7 mouse cellular contexts compared by ENCODE assay signal in genomic region chr13:20353862-20354603, GRCm38 (mm10).
A peak's percentile ranks its signal among the peaks of the same experiment; 100 is the strongest.
DNase-seq lines count a peak whose midpoint lies in the region; ATAC-seq and TF ChIP-seq lines count a peak whose summit lies in the region.

No protein-coding gene starts in this region.

- ATAC-seq in lung, postnatal 0 days = no peak
- peak; percentile 86 for ATAC-seq in forebrain, embryonic 13.5 days
- ATAC-seq in intestine, embryonic 15.5 days = no peak

- 36% methylated on average over 10 of the region's 10 CpGs for WGBS in lung, postnatal 0 days
- WGBS in lung, adult 2 months = 54% methylated on average over 10 of the region's 10 CpGs
- WGBS in forebrain, embryonic 13.5 days = 9% methylated on average over 10 of the region's 10 CpGs
- WGBS in intestine, embryonic 15.5 days = 41% methylated on average over 10 of the region's 10 CpGs

- no peak overlapping the region for H3K9ac ChIP-seq in lung, postnatal 0 days (replicated peaks; ENCODE audit: low read depth)
- no peak overlapping the region for H3K9ac ChIP-seq in forebrain, embryonic 13.5 days
- H3K9ac ChIP-seq in intestine, embryonic 15.5 days = no peak overlapping the region

- H3K27ac ChIP-seq in lung, postnatal 0 days (ENCODE audit: low read length) = no peak overlapping the region
- peak overlapping the region; percentile 90 for H3K27ac ChIP-seq in forebrain, embryonic 13.5 days
- no peak overlapping the region for H3K27ac ChIP-seq in intestine, embryonic 15.5 days

- no peaks in the 10 kb centered on the region for H3K27me3 ChIP-seq in lung, postnatal 0 days (replicated peaks; ENCODE audit: insufficient read depth, low read length)
- no peaks in the 10 kb centered on the region for H3K27me3 ChIP-seq in forebrain, embryonic 13.5 days
- no peaks in the 10 kb centered on the region for H3K27me3 ChIP-seq in intestine, embryonic 15.5 days (replicated peaks)

- H3K4me1 ChIP-seq in lung, postnatal 0 days (ENCODE audit: insufficient read depth, low read depth, low read length) = no peaks in the 10 kb centered on the region
- H3K4me1 ChIP-seq in lung, adult 2 months (ENCODE audit: control insufficient read depth, insufficient read depth, low read length) = no peaks in the 10 kb centered on the region
- peaks cover 30% of the 10 kb centered on the region for H3K4me1 ChIP-seq in forebrain, embryonic 13.5 days
- no peaks in the 10 kb centered on the region for H3K4me1 ChIP-seq in intestine, embryonic 15.5 days (replicated peaks)

- peak; percentile 7 for DNase-seq in lung, postnatal 0 days (ENCODE audit: low spot score)
- DNase-seq in lung, adult 2 months = no peak
- DNase-seq in layer of hippocampus, postnatal 14 days (ENCODE audit: low spot score in 2 of 2) = peak; percentile 24 to 67
- peak; percentile 26 for DNase-seq in right cerebral cortex, postnatal 4 days
- no peak for DNase-seq in ovary, postnatal 10 days (ENCODE audit: low spot score)

- TF ChIP-seq CTCF in lung, postnatal 0 days (IDR thresholded peaks at IDR 0.05) = peak; percentile 37
- no peak for TF ChIP-seq CTCF in lung, adult 2 months (IDR thresholded peaks at IDR 0.05; ENCODE audit: insufficient read depth, low read length)

- no peak overlapping the region for H3K4me3 ChIP-seq in lung, postnatal 0 days (ENCODE audit: low read depth, low read length)
- no peak overlapping the region for H3K4me3 ChIP-seq in lung, adult 2 months (replicated peaks; ENCODE audit: extremely low read depth, low read depth, low read length)
- H3K4me3 ChIP-seq in forebrain, embryonic 13.5 days = no peak overlapping the region
- H3K4me3 ChIP-seq in intestine, embryonic 15.5 days (replicated peaks) = no peak overlapping the region

- TF ChIP-seq POLR2A in lung, adult 2 months (IDR thresholded peaks at IDR 0.05; ENCODE audit: borderline replicate concordance, extremely low read depth, low read depth, low read length) = no peak

- no peaks in the 10 kb centered on the region for H3K9me3 ChIP-seq in lung, postnatal 0 days (ENCODE audit: low read length)
- no peaks in the 10 kb centered on the region for H3K9me3 ChIP-seq in forebrain, embryonic 13.5 days (replicated peaks)
- no peaks in the 10 kb centered on the region for H3K9me3 ChIP-seq in intestine, embryonic 15.5 days

- H3K36me3 ChIP-seq in lung, postnatal 0 days (ENCODE audit: insufficient read depth, low read length) = no peaks in the 10 kb centered on the region
- no peaks in the 10 kb centered on the region for H3K36me3 ChIP-seq in forebrain, embryonic 13.5 days (ENCODE audit: poor library complexity, severe bottlenecking)
- no peaks in the 10 kb centered on the region for H3K36me3 ChIP-seq in intestine, embryonic 15.5 days

- TF ChIP-seq EP300 in lung, postnatal 0 days (IDR thresholded peaks at IDR 0.05) = no peak

- no peak overlapping the region for H3K4me2 ChIP-seq in lung, postnatal 0 days (replicated peaks; ENCODE audit: low read depth, low read length)
- peak overlapping the region; percentile 39 for H3K4me2 ChIP-seq in forebrain, embryonic 13.5 days
- H3K4me2 ChIP-seq in intestine, embryonic 15.5 days (replicated peaks) = no peak overlapping the region

Comparison
In these comparisons a context has a peak if more than half of its experiments do, and no peak if none do; other contexts are left out.
1. DNase-seq: peak in lung, postnatal 0 days (single experiment), layer of hippocampus, postnatal 14 days (2 of 2) and right cerebral cortex, postnatal 4 days (single experiment); none in lung, adult 2 months (single experiment) and ovary, postnatal 10 days (single experiment).